Mouse (Mus musculus) adrenal gland, adult (tissue): Measurements from ENCODE around the gene Kat2b.
"Not testable (repeated sequence)": the region's sequence is repeated elsewhere in the genome, so short reads cannot be mapped to it uniquely, and the experiment has no call there.

Experiments
- DNase-seq, 2 experiments: peaks; one replicate each; pipeline ENCODE4 v3.0.0; 2022 to 2023; ENCODE audit warnings: low spot score in 1 of 2; ENCODE audit not compliant: inconsistent age in 2 of 2

The Kat2b gene

DNA sequence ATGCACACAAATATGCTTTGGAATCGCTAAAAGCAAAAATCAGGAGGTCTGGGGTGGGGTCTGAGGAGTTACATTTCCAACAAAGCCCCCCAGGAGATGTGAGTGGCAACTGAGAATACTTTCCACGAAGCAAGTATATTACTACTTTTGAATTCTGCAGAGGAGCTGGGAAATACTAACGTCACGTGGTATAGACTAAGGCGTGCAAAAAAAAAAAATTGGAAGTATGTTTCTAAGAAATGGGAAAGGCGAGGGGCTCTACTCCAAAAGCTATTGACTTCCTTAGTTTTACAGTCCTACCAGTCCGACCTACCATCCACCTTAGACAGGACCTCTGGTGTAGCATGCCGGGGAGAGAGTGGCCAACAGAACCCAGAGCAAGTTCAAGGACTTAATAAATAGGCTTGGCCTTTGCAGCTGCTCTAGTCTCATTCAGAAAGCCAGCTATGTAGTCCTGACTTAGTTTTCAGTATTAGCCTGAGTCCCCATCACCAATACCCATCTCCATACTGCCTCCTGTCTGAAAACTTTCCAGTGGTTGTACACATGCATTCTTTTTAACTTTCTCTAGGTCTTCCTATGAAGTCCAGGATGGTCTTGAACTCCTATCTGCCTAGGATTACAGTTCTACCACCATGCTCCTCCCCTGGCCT is 2.2 kb downstream of the Kat2b start:
- peak in 1 of 2 experiments; percentile 63 for DNase-seq

DNA sequence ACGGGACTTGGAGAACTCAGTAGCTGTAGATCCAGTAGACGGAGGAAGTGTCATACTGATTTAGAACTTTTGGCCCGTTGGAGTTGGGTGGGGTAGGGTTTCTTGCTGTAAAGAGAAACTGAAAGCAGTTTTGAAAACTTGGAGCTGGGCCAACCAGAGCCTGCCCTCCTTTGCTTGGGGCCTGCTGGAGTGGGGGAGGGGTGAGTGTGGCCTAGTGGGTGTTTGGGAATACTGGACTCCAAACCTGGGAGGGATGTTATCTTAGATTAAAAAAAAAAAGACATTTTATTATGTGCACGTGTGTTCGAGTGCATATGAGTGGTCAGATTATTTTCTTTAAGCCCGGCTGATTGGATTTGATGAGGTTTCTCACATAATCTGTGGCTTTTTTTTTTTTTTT is 3.2 kb downstream of the Kat2b start:
- DNase-seq: peak; percentile 83 to 94

DNA sequence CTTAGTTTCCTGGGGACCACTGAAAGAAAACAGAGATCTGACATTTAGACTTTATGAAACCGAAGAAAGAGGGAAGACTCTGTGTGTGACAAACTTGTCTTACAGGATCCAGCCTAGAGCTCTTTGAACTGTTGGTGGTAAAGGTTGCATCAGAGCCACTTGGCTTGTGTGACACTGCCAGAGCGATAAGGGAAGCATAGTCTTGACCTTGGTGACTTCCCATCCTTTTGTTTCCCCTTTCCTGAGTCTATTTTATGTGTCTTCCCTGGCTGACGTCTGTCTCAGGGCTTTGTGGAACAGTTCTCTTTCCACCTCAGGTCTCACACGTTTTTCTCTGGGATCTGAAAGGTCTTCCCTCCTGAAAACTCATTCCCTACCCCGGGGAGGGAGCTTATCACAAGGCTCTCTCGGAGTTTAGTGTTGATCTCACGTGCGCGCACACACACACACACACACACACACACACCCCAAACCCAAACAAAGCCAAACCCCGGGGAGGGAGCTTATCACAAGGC is 3.8 kb downstream of the Kat2b start:
- peak in 1 of 2 experiments; percentile 80 for DNase-seq

DNA sequence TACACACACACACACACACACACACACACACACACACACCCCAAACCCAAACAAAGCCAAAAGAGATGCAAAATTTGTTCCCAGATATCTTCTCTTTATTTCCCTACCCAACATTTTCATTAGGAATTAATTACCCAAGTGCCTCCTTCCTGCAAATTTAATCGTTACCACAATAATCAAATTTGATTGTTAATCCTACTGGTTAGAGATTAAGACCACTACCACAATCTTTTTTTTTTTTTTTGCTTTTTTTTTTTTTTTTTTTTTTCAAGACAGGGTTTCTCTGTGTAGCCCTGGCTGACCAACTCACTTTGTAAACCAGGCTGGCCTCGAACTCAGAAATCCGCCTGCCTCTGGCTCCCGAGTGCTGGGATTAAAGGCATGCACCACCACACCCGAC is 4.3 kb downstream of the Kat2b start:
- not testable (repeated sequence) for DNase-seq

DNA sequence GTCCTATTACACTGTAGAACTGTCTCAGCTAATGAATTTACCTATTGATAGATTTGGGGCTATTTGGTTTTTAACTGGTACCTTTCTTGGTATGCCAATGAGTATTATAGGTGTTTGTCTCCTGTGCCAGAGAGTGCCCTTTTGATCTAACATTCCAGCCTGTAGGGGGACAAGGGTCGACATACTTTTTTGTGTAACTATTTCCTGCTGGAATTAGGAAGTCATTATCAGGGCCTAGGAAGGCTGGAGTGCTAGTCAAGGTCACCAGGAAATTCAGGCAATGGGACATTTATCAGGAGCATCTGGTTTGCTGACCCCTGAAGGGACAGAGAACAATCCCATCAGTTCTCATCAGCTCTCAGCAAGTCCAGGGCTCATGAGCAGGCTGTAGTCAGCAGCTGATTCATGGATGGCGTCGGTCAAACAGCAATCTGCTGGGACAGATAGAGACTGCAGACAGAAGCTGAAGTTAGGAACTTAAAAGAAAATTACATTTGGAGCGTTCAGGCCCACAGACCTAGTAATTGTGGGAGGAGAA is 6.4 kb downstream of the Kat2b start:
- peak in 1 of 2 experiments; percentile 66 for DNase-seq

DNA sequence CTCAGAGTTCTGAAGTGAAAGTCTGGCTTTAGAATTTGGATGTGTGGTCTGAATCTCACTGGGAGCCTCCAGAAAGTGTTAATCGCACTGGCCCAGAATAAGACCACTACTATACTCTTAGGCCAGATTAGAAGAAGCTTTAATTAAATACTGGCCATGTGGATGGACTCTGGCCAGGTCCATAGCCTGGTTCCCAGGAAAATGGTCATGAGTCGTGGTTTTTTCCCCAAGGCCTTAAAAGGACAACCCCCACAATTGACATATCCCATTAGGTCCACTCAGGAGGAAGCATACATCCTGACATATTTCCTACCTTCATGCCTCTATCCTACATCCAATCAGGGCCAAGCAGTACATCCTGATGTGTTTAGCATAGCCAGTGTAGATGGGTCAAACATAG is 10.5 kb downstream of the Kat2b start:
- peak in 1 of 2 experiments; percentile 29 for DNase-seq

DNA sequence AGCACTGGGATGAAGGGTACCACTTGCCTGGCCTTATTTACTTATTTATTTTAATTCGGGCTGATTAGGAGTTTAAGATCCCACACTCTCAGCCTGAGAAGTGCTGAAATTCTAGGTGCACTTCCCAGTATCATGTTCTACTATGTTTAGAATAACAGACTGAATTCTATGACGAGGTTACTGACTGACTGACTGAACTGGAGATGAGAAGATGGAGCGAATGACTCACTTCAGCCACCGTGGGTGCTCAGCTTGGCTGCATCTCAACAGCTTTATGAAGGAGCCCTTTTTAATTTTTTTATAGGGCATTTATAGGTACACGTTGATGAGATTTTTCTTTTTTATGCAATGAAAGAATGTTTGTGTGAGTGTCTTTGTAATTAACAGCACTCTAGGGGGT is 11.1 kb downstream of the Kat2b start:
- DNase-seq: peak in 1 of 2 experiments; percentile 63

DNA sequence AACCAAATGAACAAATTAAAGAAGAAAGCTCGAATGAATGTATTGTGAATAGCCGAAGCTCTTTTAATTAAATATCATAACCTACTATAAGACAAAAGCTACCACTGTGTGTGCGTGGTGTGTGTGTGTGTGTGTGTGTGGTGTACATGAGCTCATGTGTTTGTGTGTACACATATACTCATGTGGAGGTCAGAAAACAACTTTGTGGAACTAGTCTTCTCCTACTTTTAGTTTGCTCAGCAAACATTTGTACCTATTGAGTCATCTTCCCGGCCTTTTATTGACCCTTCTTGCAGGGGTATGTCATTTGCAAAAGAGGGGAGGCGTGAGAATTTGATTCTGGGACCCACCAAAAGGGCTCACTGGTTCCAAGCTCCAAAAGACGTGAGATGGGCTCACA is 11.6 kb downstream of the Kat2b start:
- DNase-seq: no peak

DNA sequence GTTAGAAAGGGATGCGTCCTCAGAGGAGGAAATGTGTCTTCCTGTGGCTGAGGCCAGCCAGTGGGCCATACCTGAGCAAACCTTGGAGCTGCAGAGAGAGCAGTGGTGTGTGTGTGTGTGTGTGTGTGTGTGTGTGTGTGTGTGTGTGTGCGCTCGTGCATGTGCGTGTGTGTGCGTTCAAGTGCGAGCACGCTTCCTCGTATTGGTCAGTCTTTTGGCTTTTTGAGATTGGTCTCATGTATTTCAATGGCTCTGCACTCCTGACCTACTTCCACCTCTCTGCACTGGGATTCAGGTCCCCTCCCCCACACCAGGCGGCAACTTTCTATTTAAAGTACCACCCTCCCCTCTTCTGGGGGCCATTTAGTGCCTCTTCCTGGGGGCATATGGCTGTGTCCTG is 12.1 kb downstream of the Kat2b start:
- peak in 1 of 2 experiments; percentile 44 for DNase-seq

DNA sequence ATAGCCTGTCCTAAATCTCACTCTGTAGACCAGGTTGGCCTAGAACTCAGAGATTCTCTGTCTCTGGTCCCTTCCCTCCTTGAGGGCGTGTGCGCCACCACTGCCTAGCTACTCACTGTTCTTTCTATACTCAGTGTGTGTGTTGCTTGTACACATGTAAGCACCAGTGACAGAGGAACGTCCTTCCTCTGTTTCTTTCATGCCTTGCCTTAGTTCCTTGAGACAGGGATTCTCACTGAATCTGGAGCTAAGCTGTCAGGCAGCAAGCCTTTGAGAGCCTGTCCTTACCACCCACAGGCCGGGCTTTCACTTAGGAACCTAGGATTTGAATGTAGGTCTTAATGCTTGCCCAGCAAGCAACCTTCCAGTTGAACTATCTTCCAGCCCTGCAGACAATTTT is 13.0 kb downstream of the Kat2b start:
- DNase-seq: peak in 1 of 2 experiments; percentile 36

DNA sequence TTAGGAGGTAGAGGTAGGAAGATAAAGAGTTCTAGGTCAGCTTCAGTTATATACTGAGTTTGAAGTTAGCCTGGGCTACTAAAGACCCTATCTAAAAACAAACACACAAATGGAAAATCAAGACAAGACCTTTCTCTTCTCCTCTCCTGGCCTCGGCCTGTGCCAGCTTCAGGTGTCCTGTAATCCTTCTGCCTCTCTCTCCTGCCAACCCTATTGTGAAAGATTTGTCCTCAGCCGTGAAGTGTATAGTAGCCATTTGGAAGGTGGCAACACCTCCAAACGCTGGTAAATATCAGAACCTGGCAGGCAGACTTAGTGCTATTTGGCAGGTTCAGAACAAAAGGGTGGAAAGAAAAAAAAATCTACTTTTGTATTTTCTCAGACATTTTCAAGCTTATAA is 13.6 kb downstream of the Kat2b start:
- peak in 1 of 2 experiments; percentile 34 for DNase-seq

DNA sequence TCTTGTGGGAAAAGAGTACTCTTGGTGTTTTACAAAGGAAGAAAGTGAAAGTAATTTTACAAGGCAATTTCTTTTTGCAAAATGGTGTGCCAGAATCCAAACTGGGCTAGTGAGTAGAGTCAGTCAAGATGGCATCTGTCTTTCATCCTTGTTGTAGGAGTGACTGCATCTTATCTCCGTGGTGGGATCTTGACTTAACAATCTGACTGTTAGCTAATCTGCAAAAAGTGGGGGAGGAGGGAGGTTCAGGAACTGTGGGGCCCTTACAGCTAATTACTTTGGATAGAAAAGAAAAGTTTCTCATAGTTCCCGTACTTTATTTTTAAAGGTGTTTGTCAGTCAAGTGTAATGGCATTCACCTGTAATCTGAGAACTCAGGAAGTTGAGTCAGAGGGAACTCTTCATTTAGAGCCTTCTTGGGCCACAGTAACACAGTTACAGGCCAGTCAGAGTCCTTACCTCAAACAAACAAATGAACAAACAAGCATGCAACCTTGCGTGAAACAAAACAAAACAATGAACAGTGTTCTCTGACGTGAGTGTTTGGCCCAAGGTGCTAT is 15.4 kb downstream of the Kat2b start:
- no peak for DNase-seq

DNA sequence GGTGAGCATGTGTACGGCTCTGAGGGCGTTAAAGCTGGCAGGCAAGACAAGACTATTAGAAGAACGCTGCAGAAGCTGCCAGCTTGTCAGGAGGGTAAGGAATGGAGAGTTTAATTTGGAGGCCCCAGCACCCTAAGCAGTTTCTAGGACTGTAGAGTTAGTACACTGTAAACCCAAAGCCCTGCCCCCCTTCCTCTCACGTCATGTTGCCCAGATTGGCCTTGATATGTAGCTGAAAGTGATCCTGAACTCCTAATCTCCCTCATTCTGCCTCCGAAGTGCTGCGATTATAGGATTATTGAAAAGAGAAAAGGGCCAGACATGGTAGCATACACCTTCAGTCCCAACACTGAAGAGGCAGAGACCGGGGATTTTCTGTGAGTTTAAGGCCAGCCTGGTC is 16.1 kb downstream of the Kat2b start:
- peak in 1 of 2 experiments; percentile 45 for DNase-seq

DNA sequence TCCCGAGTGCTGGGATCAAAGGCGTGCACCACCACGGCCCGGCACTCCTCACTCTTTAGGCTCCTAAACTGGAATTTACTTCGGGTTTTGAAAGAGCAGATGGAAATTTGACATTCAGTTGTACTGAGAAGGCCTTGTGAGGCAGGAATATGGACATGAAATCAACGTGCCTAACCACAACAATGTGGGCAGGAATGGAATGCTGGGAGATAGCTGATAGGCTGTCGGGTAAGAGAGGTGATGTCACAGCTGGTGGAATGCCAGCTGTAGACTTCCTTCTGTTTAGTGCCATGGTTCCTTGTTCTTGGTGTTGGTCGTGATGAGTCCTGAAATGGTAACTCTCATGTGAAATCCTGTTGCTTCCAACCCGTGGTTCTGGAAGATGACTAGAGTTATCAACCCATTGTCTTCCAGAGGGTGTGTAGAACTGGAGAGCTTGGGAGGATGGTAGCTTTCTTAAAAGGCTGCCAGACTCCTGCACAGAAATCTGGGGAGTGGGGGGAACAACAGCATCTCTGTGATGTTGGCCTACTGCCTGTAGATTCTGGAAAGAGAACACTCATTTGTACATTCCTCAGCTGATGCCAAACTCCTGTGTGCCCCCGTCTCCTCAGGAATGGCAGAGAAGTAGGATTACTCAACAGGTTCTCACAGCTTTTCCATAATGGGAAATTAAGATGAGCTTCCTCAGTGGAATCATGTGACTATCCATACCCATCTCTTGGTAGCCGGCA is 17.4 kb downstream of the Kat2b start:
- DNase-seq: peak in 1 of 2 experiments; percentile 51

DNA sequence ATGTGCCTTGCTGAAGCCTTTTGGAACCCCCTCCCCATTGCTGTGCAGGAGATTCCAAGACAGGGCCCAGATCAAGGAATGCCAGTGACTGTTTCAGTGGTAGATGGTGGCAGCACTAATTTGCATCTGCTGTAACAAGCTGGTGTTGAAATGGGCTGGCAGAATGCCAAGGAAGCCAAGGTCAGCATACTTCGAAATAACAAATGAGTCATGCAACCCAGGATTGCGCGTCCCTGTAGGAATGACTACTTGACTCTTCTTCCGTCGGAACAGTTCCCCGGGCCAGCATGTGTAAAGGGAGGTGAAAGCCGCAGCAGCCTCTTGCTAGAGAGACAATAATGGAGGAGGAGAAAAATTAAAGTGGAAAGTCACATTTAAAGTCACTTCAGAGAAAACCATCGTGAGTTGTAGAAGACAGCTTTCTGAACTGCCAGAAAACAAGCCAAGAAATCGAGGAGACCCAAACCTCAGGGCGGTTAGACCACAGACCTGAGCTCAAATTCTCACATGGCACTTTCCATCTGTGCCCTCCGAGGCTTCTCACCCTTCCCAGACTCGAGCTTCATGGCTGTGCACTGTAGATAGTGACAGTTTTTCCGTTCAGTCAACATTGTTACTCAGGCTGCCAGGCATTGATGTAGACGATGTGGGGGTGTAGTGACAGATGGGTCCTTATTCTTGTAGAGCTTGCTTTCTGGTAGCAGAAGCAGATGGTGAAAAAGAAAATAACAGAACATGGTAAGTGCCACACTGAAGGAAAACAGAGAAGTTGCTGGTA is 20.6 kb downstream of the Kat2b start:
- peak; percentile 96 to 99 for DNase-seq

DNA sequence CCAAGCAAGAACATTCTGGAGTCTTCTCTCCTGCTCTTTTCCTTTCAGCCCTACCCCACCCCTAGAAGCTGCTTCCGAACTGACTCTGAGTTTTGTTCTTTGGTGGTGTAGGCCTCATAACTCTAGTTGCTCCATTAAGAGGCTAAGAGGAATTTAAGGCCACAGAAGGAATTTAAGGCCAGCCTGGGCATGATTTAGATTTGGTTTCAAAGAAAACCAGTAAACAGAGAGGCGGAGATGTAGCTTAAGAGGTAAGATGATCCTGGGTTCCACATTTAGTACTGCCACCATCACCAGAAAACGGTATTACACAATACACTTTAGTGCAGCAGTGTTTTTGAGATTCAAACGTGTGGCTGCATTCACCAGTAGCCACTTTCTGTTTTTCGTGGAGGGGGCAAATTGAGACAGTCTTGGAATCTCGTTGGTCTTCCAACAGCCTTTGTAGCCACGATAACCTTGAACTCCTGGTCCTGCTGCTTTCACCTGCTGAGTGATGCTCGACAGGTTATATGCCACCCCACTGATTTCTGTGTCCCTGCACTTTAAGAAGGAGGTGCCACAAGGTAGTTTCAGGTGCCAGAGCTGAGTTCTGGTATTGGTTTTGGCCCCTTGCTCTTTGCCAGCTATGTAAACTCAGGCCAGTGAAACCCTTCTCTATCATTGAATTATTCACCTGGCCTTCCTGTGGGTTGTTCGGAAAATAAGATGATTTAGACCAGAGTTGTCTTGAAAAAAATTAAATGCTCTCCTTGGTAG is 21.6 kb downstream of the Kat2b start:
- no peak for DNase-seq

DNA sequence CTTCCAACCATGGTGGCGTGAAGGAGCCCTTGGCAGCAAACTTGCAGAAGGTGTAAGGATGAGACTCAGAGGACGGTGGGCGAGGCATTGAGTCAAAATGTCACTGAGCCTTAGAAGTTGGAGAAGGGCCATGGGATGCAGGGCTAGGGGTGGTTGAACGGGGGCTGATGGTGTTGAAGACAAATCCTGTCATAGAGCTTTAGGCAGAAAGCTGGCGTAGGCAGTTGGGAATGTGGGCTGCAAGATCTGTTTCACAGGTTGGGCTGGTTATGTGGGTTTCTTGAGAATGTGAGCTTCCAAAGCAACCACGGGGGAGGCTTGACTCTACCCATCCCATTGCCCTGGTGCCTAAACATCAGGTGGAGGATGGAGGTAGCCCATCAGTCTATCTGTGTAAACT is 23.4 kb downstream of the Kat2b start:
- no peak for DNase-seq

DNA sequence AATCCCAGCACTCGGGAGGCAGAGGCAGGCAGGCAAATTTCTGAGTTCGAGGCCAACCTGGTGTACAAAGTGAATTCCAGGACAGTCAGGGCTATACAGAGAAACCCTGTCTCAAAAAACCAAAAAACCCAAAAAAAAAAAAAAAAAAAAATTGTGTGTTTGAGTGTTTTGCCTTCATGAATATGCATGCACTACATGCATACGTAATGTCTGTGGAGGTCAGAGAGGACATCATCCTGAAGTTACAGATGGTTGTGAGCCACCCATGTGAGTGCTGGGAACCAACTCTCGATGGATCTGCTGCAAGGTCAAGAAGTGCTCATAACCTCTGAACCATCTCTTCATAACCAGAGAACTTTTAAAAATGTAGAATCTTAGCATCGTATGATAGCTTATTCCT is 25.2 kb downstream of the Kat2b start:
- no peak for DNase-seq

DNA sequence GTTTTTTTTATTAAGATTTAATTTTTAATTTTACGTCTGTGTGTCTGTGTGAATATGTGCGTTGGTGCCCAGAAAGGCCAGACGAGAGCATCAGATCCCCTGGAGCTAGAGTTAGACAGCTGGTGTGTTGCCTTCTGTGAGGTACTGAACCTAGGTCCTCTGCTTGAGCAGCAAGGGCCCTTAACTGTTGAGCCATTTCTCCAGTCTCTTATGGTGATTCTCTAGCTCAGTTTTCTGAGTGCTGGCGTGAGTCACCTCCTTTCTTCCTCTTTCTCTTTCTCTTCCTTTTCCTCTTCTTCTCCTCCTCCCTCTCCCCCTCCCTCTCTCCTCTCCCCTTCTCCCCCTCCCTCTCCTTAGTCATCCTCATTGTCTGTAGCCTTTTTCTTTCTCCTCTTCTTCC is 27.9 kb downstream of the Kat2b start:
- peak in 1 of 2 experiments; percentile 23 for DNase-seq

DNA sequence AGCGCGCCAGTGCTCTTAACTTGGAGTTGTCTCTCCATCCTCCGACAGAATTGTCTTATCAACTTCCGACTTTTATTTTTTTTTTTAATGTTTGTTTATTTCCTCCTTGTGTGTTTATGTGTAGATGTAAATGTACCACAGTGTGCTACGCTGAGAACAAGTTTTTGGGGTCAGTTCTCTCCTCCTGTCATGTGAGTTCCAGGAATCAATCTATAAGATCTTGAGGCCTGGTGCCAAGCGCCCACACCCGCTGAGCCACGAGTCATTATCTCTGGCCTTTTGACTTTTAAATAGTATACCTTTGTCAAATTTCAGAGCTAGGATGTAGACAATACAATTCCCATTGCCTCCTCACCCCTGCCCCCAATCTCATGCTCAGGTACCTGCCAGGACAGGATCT is 28.9 kb downstream of the Kat2b start:
- peak in 1 of 2 experiments; percentile 39 for DNase-seq
